8 mouse cellular contexts compared by ENCODE assay signal in the genomic region with DNA sequence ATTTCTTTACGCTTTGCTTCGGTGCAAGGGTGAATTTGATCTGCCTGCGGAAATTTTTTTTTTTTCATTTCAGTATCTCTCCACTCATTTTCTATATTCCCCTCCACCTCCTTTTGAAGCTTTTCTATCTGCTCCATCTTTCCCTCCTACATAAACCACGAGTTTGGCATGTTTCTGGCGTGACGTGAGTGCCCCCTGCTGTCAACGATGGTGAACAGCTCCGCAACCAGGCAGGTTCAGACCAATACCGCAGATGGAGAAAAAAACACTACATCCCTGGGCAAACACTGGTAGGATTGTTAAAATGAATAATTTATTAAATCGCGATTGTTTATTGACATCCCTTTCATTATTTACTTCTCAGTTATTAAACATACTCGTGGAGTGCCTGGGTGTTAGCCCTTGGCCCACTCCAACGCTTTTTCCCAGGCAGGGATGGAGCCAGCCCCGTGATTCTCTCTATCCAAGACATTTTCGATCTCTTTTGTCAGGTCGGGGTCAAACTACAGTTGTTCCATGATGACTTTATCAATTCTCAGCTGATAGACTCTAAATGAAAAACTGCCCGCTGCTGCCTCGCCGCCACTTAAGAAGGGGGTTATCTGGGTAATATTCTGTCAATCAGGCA. TPM values are rescaled to one million over a fixed set of nuclear protein-coding genes. Genes with fewer than 3 reads are reported as not detected.
DNase-seq lines count a peak whose midpoint lies in the region; ATAC-seq and TF ChIP-seq lines count a peak whose summit lies in the region.

No protein-coding gene starts in this region.

- no peak overlapping the region for H3K4me3 ChIP-seq in hindbrain, embryonic 16.5 days (ENCODE audit: low read length)

- 24% methylated on average over 19 of the region's 19 CpGs for WGBS in hindbrain, embryonic 16.5 days

- peak; percentile 99 for TF ChIP-seq CTCF in Patski (IDR thresholded peaks at IDR 0.05)

- in situ Hi-C loops in Patski (cut with MboI; ENCODE audit: low pct_unique_long_range_greater_than_20kb), result loop anchor here (5.0 to 25.0 kb wide), 5 partner anchors 93 to 1908 kb away; no protein-coding TSS in a partner anchor

- H3K9me3 ChIP-seq in hindbrain, embryonic 16.5 days (ENCODE audit: control insufficient read depth, low read length), result no peaks in the 10 kb centered on the region

- no peak for DNase-seq in Patski (ENCODE audit: low read depth, low spot score)
- peak; percentile 80 to 81 for DNase-seq in cerebellum, adult 18-20 months
- DNase-seq in forelimb bud, embryonic 11.5 days (ENCODE audit: low read depth, low spot score), result peak; percentile 79
- DNase-seq in layer of hippocampus, postnatal 36 days, result peak; percentile 90
- DNase-seq in right cerebral cortex, postnatal 25 days, result peak; percentile 87
- DNase-seq in urinary bladder, postnatal 14 days (ENCODE audit: low spot score), result peak; percentile 78

- no peaks in the 10 kb centered on the region; the same call in 1 of the 2 replicates for H3K4me1 ChIP-seq in hindbrain, embryonic 16.5 days (ENCODE audit: control insufficient read depth, insufficient read depth, low read depth, low read length)

- H3K9ac ChIP-seq in hindbrain, embryonic 16.5 days (ENCODE audit: low read depth, low read length), result no peak overlapping the region

- H3K36me3 ChIP-seq in hindbrain, embryonic 16.5 days (ENCODE audit: control insufficient read depth, insufficient read depth, low read length), result no peaks in the 10 kb centered on the region

- H3K27ac ChIP-seq in hindbrain, embryonic 16.5 days (ENCODE audit: low read depth, low read length), result no peak overlapping the region

- H3K4me2 ChIP-seq in hindbrain, embryonic 16.5 days (ENCODE audit: low read length), result peak overlapping the region; percentile 35

- ATAC-seq in Patski, result peak; percentile 86
- peak; percentile 91 for ATAC-seq in hindbrain, embryonic 16.5 days
- peak; percentile 82 for ATAC-seq in megakaryocyte-erythroid progenitor cell, adult 5-6 weeks (replicated peaks; ENCODE audit: low FRiP score, low TSS enrichment, poor library complexity, severe bottlenecking)

- CTCF ChIA-PET in Patski (lab: Charles Lee), result interaction anchor here (0.6 to 3.6 kb wide), 13 partner anchors 8 to 866 kb away, joined by 3 to 30 read pairs (median 4); no protein-coding TSS in a partner anchor

- POLR2A ChIA-PET in Patski (lab: Charles Lee), result interaction anchor here (0.7 kb wide), 1 partner anchor 13 kb away, joined by 3 read pairs; no protein-coding TSS in a partner anchor

- no peaks in the 10 kb centered on the region for H3K27me3 ChIP-seq in Patski
- H3K27me3 ChIP-seq in hindbrain, embryonic 16.5 days (replicated peaks; ENCODE audit: control insufficient read depth, insufficient read depth, low read length), result no peaks in the 10 kb centered on the region

RNA-seq across cellular contexts. Expression of a gene that starts 53.9 kb away (rescaled TPM):
- 36.1 TPM for polyA plus RNA-seq in Patski (2021)
- 28.8 and 29.3 TPM in 2 replicates for polyA plus RNA-seq in hindbrain, embryonic 16.5 days (2015; fragmentation: Nextera tagmentation; extraction: Ambion mirVana)
- total RNA-seq in layer of hippocampus, postnatal 36 days (2021), result 10 to 100 TPM; 57.7 to 62.8 TPM
- total RNA-seq in megakaryocyte-erythroid progenitor cell, adult 5-6 weeks (2014; fragmentation: Nextera tagmentation), result 19.2 and 39.1 TPM in 2 replicates
- 4.6 and 5.8 TPM in 2 replicates for total RNA-seq in megakaryocyte-erythroid progenitor cell, adult 5-6 weeks (2017)
